Mouse (Mus musculus): ENCODE results near the gene Dvl1. TPM values are rescaled to one million over a fixed set of nuclear protein-coding genes. Genes with fewer than 3 reads are reported as not detected.

The Dvl1 gene
- polyA plus RNA-seq, 1 experiment = 29.5 TPM

DNA sequence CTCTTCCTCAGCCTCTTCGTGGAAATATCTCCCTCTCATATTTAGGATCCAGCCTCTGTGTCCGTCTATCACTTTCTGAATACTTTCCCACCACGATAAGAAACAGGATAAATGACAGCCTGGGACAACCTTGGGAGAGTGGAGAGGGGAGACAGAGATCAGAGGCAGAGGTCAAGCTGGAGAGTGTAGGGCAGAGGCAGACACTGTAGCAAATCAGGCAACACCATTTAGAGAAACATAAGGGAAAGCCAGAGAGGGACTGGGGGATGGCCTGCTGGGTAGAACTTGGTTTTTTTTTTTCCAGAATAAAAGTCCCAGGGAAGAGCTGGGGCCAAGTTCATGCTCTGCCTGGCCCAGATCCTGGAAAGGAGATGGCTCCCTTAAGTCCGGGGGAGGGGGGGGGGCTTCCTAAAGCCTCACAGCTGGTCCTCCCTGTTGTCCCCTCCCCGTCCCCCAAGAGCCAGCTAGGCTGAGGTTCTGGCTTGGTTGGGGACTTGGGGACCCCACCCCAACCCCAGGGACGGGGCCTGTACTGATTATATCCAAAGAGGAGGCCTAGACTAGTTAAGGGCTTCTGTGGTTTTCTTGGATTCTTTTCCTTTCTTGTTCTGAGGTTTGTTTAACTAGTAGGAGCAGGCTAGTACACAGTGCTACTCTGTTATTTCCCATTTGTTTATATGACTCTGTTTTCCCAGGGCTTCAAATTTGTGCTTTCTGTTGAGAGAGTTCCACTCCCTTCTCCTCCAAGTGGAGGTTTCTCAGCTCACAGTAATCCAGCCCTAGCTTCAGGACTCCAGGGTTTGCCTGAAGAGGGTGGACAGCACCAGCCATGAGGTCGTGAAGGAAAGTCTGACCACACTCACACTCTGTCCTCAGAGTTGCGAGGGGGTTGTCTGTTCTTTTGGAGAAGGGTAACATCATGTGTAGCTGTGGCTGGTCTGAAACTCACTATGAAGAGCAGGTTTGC lies 8.7 kb upstream of the Dvl1 start:
- Histone ChIP-seq H3K36me3 (replicated peaks; ENCODE audit: low read length) (peaks cover 2% of the 10 kb centered on the region), H3K27me3 (replicated peaks) (peaks cover 39% of the 10 kb centered on the region)

DNA sequence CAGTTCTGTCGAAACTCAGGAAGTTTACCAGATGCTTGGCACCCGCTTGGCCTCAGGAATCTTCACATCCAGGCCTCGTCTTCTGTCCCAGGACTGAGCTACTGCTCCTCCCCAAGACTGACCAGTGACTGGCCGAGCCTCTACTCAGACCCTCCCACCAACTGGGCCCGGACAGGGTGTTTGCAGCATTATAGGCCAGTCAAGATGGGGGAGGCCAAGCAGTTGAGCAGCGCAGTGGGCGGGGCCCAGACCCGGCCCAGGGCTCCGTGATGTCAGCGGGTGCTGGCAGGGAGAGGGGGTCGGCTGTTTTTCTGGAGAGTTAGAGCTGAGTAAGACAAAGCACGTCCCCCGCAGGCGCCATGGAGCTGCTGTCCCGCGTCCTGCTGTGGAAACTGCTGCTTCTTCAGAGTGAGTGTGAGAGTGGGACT lies 7.7 kb upstream of the Dvl1 start, which contains the start of gene Mxra8:
Gene Mxra8 (plus strand): TSS at position 198 of the 428 bp plus-strand sequence.
- peak within 1 kb of the TSS; percentile 92 for H3K4me3 ChIP-seq (replicated peaks)
- TF ChIP-seq FLI1 (IDR thresholded peaks at IDR 0.05; ENCODE audit: low read length) (no peak), GATA1 (IDR thresholded peaks at IDR 0.05; ENCODE audit: borderline replicate concordance, low read length) (no peak)
- peaks cover 59% of the 10 kb centered on the region for H3K4me1 ChIP-seq
- no peaks in the 10 kb centered on the region for H3K36me3 ChIP-seq (replicated peaks; ENCODE audit: low read length)
- H3K27me3 ChIP-seq (replicated peaks) = peaks cover 42% of the 10 kb centered on the region
- no peaks in the 10 kb centered on the region for H3K9me3 ChIP-seq

More for the DNA sequence above, 8.7 kb upstream of the Dvl1 start:
- no peak for TF ChIP-seq GATA1 (IDR thresholded peaks at IDR 0.05; ENCODE audit: borderline replicate concordance, low read length)
- no peak for TF ChIP-seq FLI1 (IDR thresholded peaks at IDR 0.05; ENCODE audit: low read length)
- H3K4me3 ChIP-seq (replicated peaks) = peak overlapping the region; percentile 6
- no peaks in the 10 kb centered on the region for H3K9me3 ChIP-seq
- peaks cover 68% of the 10 kb centered on the region for H3K4me1 ChIP-seq

DNA sequence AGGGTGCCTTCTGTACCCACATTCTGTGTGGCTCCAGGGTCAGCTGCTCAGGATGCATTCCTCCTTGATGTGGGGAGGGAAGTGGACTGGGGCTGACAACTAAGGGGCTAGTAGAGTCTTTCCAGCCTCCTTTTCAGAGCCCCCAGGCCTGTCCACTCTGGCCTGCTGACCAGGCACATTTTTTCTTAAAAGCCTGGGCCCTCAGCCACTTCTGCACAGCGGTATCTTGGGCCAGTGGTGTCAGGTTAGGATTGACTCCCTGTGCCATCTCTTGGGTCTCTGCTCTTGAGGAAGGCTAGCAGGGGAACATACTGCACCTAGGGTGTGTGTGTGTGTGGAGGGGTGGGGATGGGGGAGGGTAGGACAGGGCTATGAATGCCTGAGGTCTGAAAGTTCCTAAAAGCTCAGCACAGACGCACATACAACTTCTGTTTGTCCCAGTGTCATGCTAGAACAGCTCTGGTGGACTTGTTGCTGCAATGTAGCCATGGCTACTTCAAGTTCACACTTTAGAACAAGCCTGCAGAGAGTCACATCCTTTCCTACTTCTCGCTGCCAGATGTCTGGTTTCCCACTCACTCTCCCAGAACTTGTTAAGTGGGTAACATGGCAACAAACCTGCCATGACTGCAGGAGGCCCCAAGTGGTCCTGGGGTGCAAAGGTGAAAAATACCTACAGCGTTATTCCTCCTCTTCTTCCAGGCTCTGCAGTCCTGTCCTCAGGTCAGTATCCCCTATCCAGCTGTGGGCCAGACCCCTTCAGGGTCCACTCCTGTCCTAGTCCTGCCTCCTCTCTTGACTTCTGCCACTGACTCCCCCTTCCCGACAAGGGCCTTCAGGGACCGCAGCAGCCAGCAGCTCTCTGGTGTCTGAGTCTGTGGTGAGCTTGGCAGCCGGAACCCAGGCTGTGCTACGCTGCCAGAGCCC lies 6.9 kb upstream of the Dvl1 start:
- peaks cover 42% of the 10 kb centered on the region for H3K27me3 ChIP-seq (replicated peaks)

DNA sequence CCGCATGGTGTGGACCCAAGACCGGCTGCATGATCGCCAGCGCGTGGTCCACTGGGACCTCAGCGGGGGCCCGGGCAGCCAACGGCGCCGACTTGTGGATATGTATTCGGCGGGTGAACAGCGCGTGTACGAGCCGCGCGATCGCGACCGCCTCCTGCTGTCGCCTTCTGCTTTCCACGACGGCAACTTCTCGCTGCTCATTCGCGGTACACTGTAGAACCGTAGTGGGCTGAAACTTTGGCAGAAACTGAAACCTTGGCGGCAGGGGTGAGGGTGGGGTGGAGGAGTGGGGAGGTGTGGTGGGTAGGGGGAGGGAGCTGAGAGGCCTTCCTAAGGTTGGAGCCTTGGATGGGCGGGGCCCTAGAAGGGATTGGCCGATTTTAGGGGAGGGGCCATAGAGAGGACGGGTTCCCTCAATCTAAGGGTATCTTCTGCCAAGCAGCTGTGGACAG lies 6.2 kb upstream of the Dvl1 start:
- no peaks in the 10 kb centered on the region for H3K36me3 ChIP-seq (replicated peaks; ENCODE audit: low read length)
- H3K4me3 ChIP-seq (replicated peaks) = peak overlapping the region; percentile 92
- peaks cover 59% of the 10 kb centered on the region for H3K4me1 ChIP-seq
- H3K9me3 ChIP-seq = no peaks in the 10 kb centered on the region
- peaks cover 42% of the 10 kb centered on the region for H3K27me3 ChIP-seq (replicated peaks)
- TF ChIP-seq FLI1 (IDR thresholded peaks at IDR 0.05; ENCODE audit: low read length) (no peak), GATA1 (IDR thresholded peaks at IDR 0.05; ENCODE audit: borderline replicate concordance, low read length) (no peak)

More for the DNA sequence above, 6.9 kb upstream of the Dvl1 start:
- H3K4me3 ChIP-seq (replicated peaks) = peak overlapping the region; percentile 92
- H3K4me1 ChIP-seq = peaks cover 59% of the 10 kb centered on the region
- no peak for TF ChIP-seq FLI1 (IDR thresholded peaks at IDR 0.05; ENCODE audit: low read length)
- TF ChIP-seq GATA1 (IDR thresholded peaks at IDR 0.05; ENCODE audit: borderline replicate concordance, low read length) = no peak
- no peaks in the 10 kb centered on the region for H3K9me3 ChIP-seq
- no peaks in the 10 kb centered on the region for H3K36me3 ChIP-seq (replicated peaks; ENCODE audit: low read length)

DNA sequence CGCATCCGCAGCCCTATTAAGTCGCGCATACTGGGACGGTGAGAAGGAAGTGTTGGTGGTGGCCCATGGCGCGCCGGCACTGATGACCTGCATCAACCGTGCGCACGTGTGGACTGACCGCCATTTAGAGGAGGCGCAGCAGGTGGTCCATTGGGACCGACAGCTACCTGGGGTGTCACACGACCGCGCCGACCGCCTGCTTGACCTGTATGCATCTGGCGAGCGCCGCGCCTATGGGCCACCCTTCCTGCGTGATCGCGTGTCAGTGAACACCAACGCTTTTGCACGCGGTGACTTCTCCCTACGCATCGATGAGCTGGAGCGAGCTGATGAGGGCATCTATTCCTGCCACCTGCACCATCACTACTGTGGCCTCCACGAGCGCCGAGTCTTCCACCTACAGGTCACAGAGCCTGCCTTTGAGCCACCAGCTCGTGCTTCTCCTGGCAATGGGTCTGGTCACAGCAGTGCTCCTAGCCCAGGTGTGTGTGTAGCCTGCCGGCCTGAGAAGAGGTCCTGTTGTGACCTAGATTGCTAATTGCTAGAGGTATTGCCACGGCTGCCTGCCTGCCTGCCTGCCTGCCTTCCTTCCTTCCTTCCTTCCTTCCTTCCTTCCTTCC lies 5.4 kb upstream of the Dvl1 start:
- Histone ChIP-seq H3K4me1 (peaks cover 62% of the 10 kb centered on the region), H3K27me3 (replicated peaks) (peaks cover 42% of the 10 kb centered on the region), H3K36me3 (replicated peaks; ENCODE audit: low read length) (no peaks in the 10 kb centered on the region), H3K4me3 (replicated peaks) (peak overlapping the region; percentile 92), H3K9me3 (no peaks in the 10 kb centered on the region)
- no peak for TF ChIP-seq FLI1 (IDR thresholded peaks at IDR 0.05; ENCODE audit: low read length)
- no peak for TF ChIP-seq GATA1 (IDR thresholded peaks at IDR 0.05; ENCODE audit: borderline replicate concordance, low read length)

DNA sequence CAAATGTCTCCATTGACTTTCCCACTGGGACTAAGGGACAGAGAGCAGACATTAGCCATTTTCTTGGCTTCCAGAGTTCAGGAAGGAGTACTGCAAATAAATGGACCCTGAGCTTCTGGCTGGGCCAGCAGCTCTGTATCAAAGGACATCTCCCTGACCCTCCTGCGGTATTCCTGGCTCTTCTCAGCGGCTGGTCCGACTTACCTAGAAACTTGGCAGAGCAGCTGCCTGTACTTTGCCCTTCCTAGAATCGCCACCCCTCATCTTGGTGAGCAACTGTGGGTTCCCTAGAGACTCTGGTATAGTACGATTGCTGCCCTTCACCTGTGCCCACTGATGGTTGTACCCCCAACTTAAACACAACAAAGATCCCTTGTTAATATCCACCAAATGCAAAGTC lies 4.0 kb upstream of the Dvl1 start:
- Histone ChIP-seq H3K27me3 (replicated peaks) (peaks cover 42% of the 10 kb centered on the region), H3K36me3 (replicated peaks; ENCODE audit: low read length) (no peaks in the 10 kb centered on the region), H3K9me3 (no peaks in the 10 kb centered on the region), H3K4me3 (replicated peaks) (no peak overlapping the region), H3K4me1 (peaks cover 58% of the 10 kb centered on the region)
- TF ChIP-seq FLI1 (IDR thresholded peaks at IDR 0.05; ENCODE audit: low read length) (no peak), GATA1 (IDR thresholded peaks at IDR 0.05; ENCODE audit: borderline replicate concordance, low read length) (no peak)

DNA sequence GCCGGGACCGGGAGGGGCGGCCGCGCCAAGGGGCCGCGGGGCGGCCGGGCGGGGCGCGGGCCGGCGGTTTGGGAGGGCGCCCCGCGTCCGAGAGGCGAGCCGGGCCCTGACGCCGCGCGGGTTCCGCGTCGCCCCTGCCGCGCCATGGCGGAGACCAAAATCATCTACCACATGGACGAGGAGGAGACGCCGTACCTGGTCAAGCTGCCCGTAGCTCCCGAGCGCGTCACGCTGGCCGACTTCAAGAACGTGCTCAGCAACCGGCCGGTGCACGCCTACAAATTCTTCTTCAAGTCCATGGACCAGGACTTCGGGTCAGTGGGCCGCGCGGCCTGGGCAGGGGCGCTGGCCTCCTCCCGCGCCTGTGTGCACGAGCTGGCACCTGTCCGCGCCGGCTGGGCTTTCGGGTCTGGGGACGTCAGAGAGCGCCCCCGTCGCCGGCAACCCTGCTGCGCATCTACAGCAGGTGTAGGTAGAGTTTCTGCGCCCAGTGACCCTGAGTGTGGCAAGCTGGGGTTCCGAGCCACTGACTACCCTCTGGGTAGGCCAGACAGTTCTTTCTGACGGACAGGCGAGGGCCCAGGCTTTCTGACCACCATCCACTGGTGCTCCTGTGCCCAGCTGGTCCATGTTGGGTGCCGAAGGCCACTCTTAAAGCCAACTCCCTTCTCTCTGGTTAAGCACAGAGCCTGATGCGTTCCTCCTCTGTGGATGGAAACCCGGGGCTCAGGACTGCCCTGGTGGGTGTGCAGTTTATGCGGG lies 570 bp downstream of the Dvl1 start:
- Histone ChIP-seq H3K36me3 (replicated peaks; ENCODE audit: low read length) (peaks cover 6% of the 10 kb centered on the region), H3K4me1 (peaks cover 63% of the 10 kb centered on the region)

DNA sequence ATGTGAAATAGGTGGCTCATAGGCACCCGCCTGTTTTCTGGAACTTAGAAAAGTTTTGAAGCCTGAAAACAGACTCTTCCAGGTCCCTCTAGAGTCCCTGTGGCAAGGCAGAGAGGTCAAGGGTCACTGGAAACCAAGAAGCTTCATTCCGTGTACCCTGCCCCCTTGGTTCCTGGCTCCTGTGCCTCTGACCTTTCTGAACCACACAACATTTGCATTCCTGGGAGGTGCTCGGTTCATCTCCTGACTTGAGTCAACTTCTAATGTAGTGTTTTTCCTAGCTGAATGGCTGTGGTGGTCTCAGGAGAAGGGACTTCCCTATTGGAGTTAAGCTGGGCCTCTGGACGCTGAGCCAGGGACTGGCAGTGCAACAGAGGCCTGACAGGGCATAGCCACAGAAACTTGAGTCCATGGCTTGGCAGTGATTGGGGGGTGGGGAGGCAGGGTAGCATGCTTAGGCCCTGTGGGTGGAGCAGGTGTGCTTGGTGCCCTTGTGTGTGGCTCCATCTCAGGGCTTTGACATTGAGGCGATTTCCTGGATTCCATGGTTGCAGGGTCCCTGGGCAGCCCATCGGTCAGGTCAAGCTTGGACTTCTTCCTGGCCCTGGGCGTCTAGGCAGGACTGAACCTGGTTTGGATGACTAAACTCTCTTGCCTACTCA lies 1.4 kb downstream of the Dvl1 start:
- Histone ChIP-seq H3K36me3 (replicated peaks; ENCODE audit: low read length) (peaks cover 12% of the 10 kb centered on the region), H3K4me1 (peaks cover 68% of the 10 kb centered on the region), H3K27me3 (replicated peaks) (peaks cover 3% of the 10 kb centered on the region), H3K4me3 (replicated peaks) (peak overlapping the region; percentile 100), H3K9me3 (no peaks in the 10 kb centered on the region)
- TF ChIP-seq FLI1 (IDR thresholded peaks at IDR 0.05; ENCODE audit: low read length) = no peak
- no peak for TF ChIP-seq GATA1 (IDR thresholded peaks at IDR 0.05; ENCODE audit: borderline replicate concordance, low read length)

More for the DNA sequence above, 570 bp downstream of the Dvl1 start:
- Histone ChIP-seq H3K9me3 (no peaks in the 10 kb centered on the region), H3K4me3 (replicated peaks) (peak overlapping the region; percentile 100), H3K27me3 (replicated peaks) (peaks cover 10% of the 10 kb centered on the region)
- no peak for TF ChIP-seq GATA1 (IDR thresholded peaks at IDR 0.05; ENCODE audit: borderline replicate concordance, low read length)
- TF ChIP-seq FLI1 (IDR thresholded peaks at IDR 0.05; ENCODE audit: low read length) = no peak

Data from megakaryocyte, embryonic 14.5 days (primary cell).